Mouse (Mus musculus) hindbrain, embryonic 14.5 days (tissue): ENCODE results near the gene Asb16. TPM values are rescaled to one million over a fixed set of nuclear protein-coding genes. Genes with fewer than 3 reads are reported as not detected.
A peak's percentile ranks its signal among the peaks of the same experiment; 100 is the strongest.

Experiments
- ATAC-seq: fragments of 200-750 bp; cut with Nextera tagmentation; 2 replicates; pipeline ENCODE4 v1.8.0; 2017; ENCODE audit warnings: moderate number of reproducible peaks, mild to moderate bottlenecking, moderate TSS enrichment, moderate library complexity; ENCODE audit not compliant: low FRiP score
- DNase-seq: peaks from one replicate; pipeline ENCODE4 v3.0.0-alpha.2; 2015; ENCODE audit warnings: low spot score
- H3K27ac ChIP-seq: fragments of 300-500 bp; sonication (generic); 2 replicates; pipeline ENCODE4 v1.5.1; 2014; ENCODE audit warnings: mild to moderate bottlenecking, moderate library complexity
- H3K27me3 ChIP-seq: fragments of 300-500 bp; sonication (generic); 2 replicates; pipeline ENCODE4 v1.6.1; 2014; ENCODE audit warnings: mild to moderate bottlenecking, low read length, mixed read lengths; ENCODE audit not compliant: control insufficient read depth, insufficient read depth
- H3K36me3 ChIP-seq: fragments of 300-500 bp; sonication (generic); replicated peaks from 2 replicates; pipeline ENCODE4 v1.6.1; 2014; ENCODE audit not compliant: control insufficient read depth, insufficient read depth
- H3K4me1 ChIP-seq: fragments of 300-500 bp; sonication (generic); replicated peaks from 2 replicates; pipeline ENCODE4 v1.6.1; 2014; ENCODE audit warnings: antibody characterized with exemption, low read length, mixed read lengths; ENCODE audit not compliant: control insufficient read depth, insufficient read depth
- H3K4me2 ChIP-seq: fragments of 300-500 bp; sonication (generic); replicated peaks from 2 replicates; pipeline ENCODE4 v1.6.1; 2014; ENCODE audit warnings: mild to moderate bottlenecking, moderate library complexity
- H3K4me3 ChIP-seq: fragments of 300-500 bp; sonication (generic); replicated peaks from 2 replicates; pipeline ENCODE4 v1.5.1; 2014; ENCODE audit warnings: mild to moderate bottlenecking, low read length
- H3K9ac ChIP-seq: fragments of 300-500 bp; sonication (generic); 2 replicates; pipeline ENCODE4 v1.6.1; 2014
- H3K9me3 ChIP-seq: fragments of 300-500 bp; sonication (generic); 2 replicates; pipeline ENCODE4 v1.6.1; 2016; ENCODE audit warnings: low read length; ENCODE audit not compliant: control insufficient read depth
- WGBS: fragments of 180-500 bp; shearing (Covaris S2); extraction: QIAGEN DNeasy Blood & Tissue Kit; methylation state at CpG from one replicate; pipeline ENCODE4 v1.1.7; 2014; 5-methylcytosine and 5-hydroxymethylcytosine counted together
- polyA plus RNA-seq: library from polyadenylated mRNA; unstranded; fragments of >200 nt; fragmentation: Nextera tagmentation; extraction: Ambion mirVana; gene quantifications from 2 replicates; pipeline ENCODE4 v1.2.1, GENCODE M21; 2014

Gene Asb16
- polyA plus RNA-seq: 0.07 and 0.18 TPM in 2 replicates

GRCm38 (mm10) chr11:102268520-102269244 is at the start of gene Asb16:
Asb16 (plus strand) TSS chr11:102268743.
- no peak within 1 kb of the TSS for H3K4me2 ChIP-seq
- no peaks in the 10 kb centered on the region for H3K36me3 ChIP-seq
- H3K9ac ChIP-seq: no peak within 1 kb of the TSS
- ATAC-seq (no peak), DNase-seq (no peak)
- H3K27me3 ChIP-seq: no peaks in the 10 kb centered on the region
- no peak within 1 kb of the TSS for H3K4me3 ChIP-seq
- no peaks in the 10 kb centered on the region for H3K4me1 ChIP-seq
- no peaks in the 10 kb centered on the region for H3K9me3 ChIP-seq
- WGBS: 84% methylated on average over 12 of the region's 12 CpGs
- H3K27ac ChIP-seq: no peak within 1 kb of the TSS

- Histone ChIP-seq H3K27ac (peak overlapping the region; percentile 73), H3K9ac (peak overlapping the region; percentile 41), H3K36me3 (peaks cover 27% of the 10 kb centered on the region), H3K27me3 (no peaks in the 10 kb centered on the region), H3K4me1 (peaks cover 46% of the 10 kb centered on the region), H3K4me3 (peak overlapping the region; percentile 7; the same call in 1 of the 2 replicates), H3K4me2 (peak overlapping the region; percentile 45), H3K9me3 (no peaks in the 10 kb centered on the region)
- ATAC-seq (peak; percentile 79), DNase-seq (peak; percentile 62)
- 0% methylated on average over 10 of the region's 10 CpGs for WGBS
Observed at GRCm38 (mm10) chr11:102218783-102219182, 49.8 kb upstream of the Asb16 start.

- Histone ChIP-seq H3K27me3 (no peaks in the 10 kb centered on the region), H3K9me3 (no peaks in the 10 kb centered on the region), H3K4me3 (no peak overlapping the region), H3K9ac (0 out of 2 replicates have a peak overlapping the region, but pooled peaks have one; percentile 41), H3K27ac (peak overlapping the region; percentile 73), H3K4me1 (peaks cover 48% of the 10 kb centered on the region), H3K4me2 (peak overlapping the region; percentile 45), H3K36me3 (peaks cover 30% of the 10 kb centered on the region)
- DNase-seq: no peak
- 64% methylated on average over 14 of the region's 14 CpGs for WGBS
- ATAC-seq: no peak
Observed at GRCm38 (mm10) chr11:102219247-102219993, 49.1 kb upstream of the Asb16 start.

- WGBS: 82% methylated on average over 4 of the region's 4 CpGs
- peaks cover 54% of the 10 kb centered on the region for H3K4me1 ChIP-seq
- H3K27ac ChIP-seq: no peak overlapping the region
- H3K36me3 ChIP-seq: peaks cover 31% of the 10 kb centered on the region
- no peak for ATAC-seq
- H3K4me3 ChIP-seq: no peak overlapping the region
- no peak overlapping the region for H3K9ac ChIP-seq
- no peak for DNase-seq
- H3K27me3 ChIP-seq: no peaks in the 10 kb centered on the region
- no peaks in the 10 kb centered on the region for H3K9me3 ChIP-seq
- H3K4me2 ChIP-seq: no peak overlapping the region
Observed at GRCm38 (mm10) chr11:102219994-102220346, 48.6 kb upstream of the Asb16 start.

- ATAC-seq: no peak
- H3K27ac ChIP-seq: no peak overlapping the region
- no peak overlapping the region for H3K4me2 ChIP-seq
- peaks cover 31% of the 10 kb centered on the region for H3K36me3 ChIP-seq
- H3K27me3 ChIP-seq: no peaks in the 10 kb centered on the region
- no peak for DNase-seq
- H3K4me1 ChIP-seq: peaks cover 57% of the 10 kb centered on the region
- H3K4me3 ChIP-seq: no peak overlapping the region
- H3K9ac ChIP-seq: no peak overlapping the region
- 75% methylated on average over 6 of the region's 6 CpGs for WGBS
- H3K9me3 ChIP-seq: no peaks in the 10 kb centered on the region
Observed at GRCm38 (mm10) chr11:102220451-102220850, 48.1 kb upstream of the Asb16 start.

GRCm38 (mm10) chr11:102221243-102221953 is 47.1 kb upstream of the Asb16 start:
- DNase-seq (no peak), ATAC-seq (no peak)
- Histone ChIP-seq H3K4me1 (peaks cover 56% of the 10 kb centered on the region), H3K9ac (no peak overlapping the region), H3K4me3 (no peak overlapping the region), H3K4me2 (no peak overlapping the region), H3K9me3 (no peaks in the 10 kb centered on the region), H3K36me3 (peaks cover 31% of the 10 kb centered on the region), H3K27ac (no peak overlapping the region), H3K27me3 (no peaks in the 10 kb centered on the region)
- 88% methylated on average over 8 of the region's 8 CpGs for WGBS

- no peak overlapping the region for H3K27ac ChIP-seq
- no peaks in the 10 kb centered on the region for H3K27me3 ChIP-seq
- 77% methylated on average over 8 of the region's 8 CpGs for WGBS
- no peak overlapping the region for H3K4me3 ChIP-seq
- no peak overlapping the region for H3K4me2 ChIP-seq
- H3K9me3 ChIP-seq: no peaks in the 10 kb centered on the region
- no peak overlapping the region for H3K9ac ChIP-seq
- H3K4me1 ChIP-seq: peaks cover 61% of the 10 kb centered on the region
- ATAC-seq (no peak), DNase-seq (no peak)
- H3K36me3 ChIP-seq: peaks cover 31% of the 10 kb centered on the region
Observed at GRCm38 (mm10) chr11:102221954-102222351, 46.6 kb upstream of the Asb16 start.

- H3K4me3 ChIP-seq: no peak overlapping the region
- DNase-seq (no peak), ATAC-seq (no peak)
- no peak overlapping the region for H3K27ac ChIP-seq
- H3K9me3 ChIP-seq: no peaks in the 10 kb centered on the region
- WGBS: 36% methylated on average over 6 of the region's 6 CpGs
- H3K27me3 ChIP-seq: no peaks in the 10 kb centered on the region
- H3K4me2 ChIP-seq: no peak overlapping the region
- peaks cover 63% of the 10 kb centered on the region for H3K4me1 ChIP-seq
- H3K36me3 ChIP-seq: peaks cover 24% of the 10 kb centered on the region
- peak overlapping the region; percentile 25; the same call in 1 of the 2 replicates for H3K9ac ChIP-seq
Observed at GRCm38 (mm10) chr11:102223166-102223565, 45.4 kb upstream of the Asb16 start.

- Histone ChIP-seq H3K4me2 (peak overlapping the region; percentile 48), H3K27me3 (no peaks in the 10 kb centered on the region), H3K27ac (no peak overlapping the region), H3K4me3 (0 out of 2 replicates have a peak overlapping the region, but pooled peaks have one; percentile 7), H3K9me3 (no peaks in the 10 kb centered on the region), H3K36me3 (peaks cover 23% of the 10 kb centered on the region), H3K4me1 (peaks cover 55% of the 10 kb centered on the region), H3K9ac (peak overlapping the region; percentile 33)
- 5% methylated on average over 22 of the region's 22 CpGs for WGBS
- DNase-seq (no peak), ATAC-seq (no peak)
Observed at GRCm38 (mm10) chr11:102224686-102225085, 43.9 kb upstream of the Asb16 start.
